Mouse (Mus musculus): ENCODE measurements around the gene Slc36a3.
"Not testable (repeated sequence)": the region's sequence is repeated elsewhere in the genome, so short reads cannot be mapped to it uniquely, and the experiment has no call there.

Gene Slc36a3

GRCm38 (mm10) chr11:55144011-55144410, 7.5 kb downstream of the Slc36a3 start:
- no peak for DNase-seq (ENCODE audit: low spot score in 2 of 2)

- DNase-seq (ENCODE audit: low spot score in 2 of 2): no peak
These were observed 10.0 kb downstream of the Slc36a3 start for GRCm38 (mm10) chr11:55141502-55141901.

GRCm38 (mm10) chr11:55137646-55138045, 13.9 kb downstream of the Slc36a3 start:
- DNase-seq (ENCODE audit: low spot score in 2 of 2): no peak

- DNase-seq (ENCODE audit: low spot score in 2 of 2): no peak
These were observed 14.5 kb downstream of the Slc36a3 start for GRCm38 (mm10) chr11:55136770-55137547.

GRCm38 (mm10) chr11:55134871-55135270, 16.6 kb downstream of the Slc36a3 start:
- no peak for DNase-seq (ENCODE audit: low spot score in 2 of 2)

- no peak for DNase-seq (ENCODE audit: low spot score in 2 of 2)
These were observed 17.1 kb downstream of the Slc36a3 start for GRCm38 (mm10) chr11:55134407-55134806.

GRCm38 (mm10) chr11:55133204-55133603, 18.3 kb downstream of the Slc36a3 start:
- no peak for DNase-seq (ENCODE audit: low spot score in 2 of 2)

GRCm38 (mm10) chr11:55131946-55132345, 19.6 kb downstream of the Slc36a3 start:
- no peak for DNase-seq (ENCODE audit: low spot score in 2 of 2)

- DNase-seq (ENCODE audit: low spot score in 2 of 2): no peak
These were observed 20.3 kb downstream of the Slc36a3 start for GRCm38 (mm10) chr11:55131077-55131742.

GRCm38 (mm10) chr11:55128411-55128810, 23.1 kb downstream of the Slc36a3 start:
- no peak for DNase-seq (ENCODE audit: low spot score in 2 of 2)

- DNase-seq (ENCODE audit: low spot score in 2 of 2): no peak
These were observed 23.6 kb downstream of the Slc36a3 start for GRCm38 (mm10) chr11:55127937-55128336.

- DNase-seq (ENCODE audit: low spot score in 2 of 2): no peak
These were observed 24.8 kb downstream of the Slc36a3 start for GRCm38 (mm10) chr11:55126663-55127062.

- DNase-seq (ENCODE audit: low spot score in 2 of 2): no peak
These were observed 30.1 kb downstream of the Slc36a3 start for GRCm38 (mm10) chr11:55121430-55121829.

- no peak for DNase-seq (ENCODE audit: low spot score in 2 of 2)
These were observed 30.7 kb downstream of the Slc36a3 start for GRCm38 (mm10) chr11:55120821-55121271.

GRCm38 (mm10) chr11:55120279-55120678, 31.2 kb downstream of the Slc36a3 start:
- DNase-seq (ENCODE audit: low spot score in 2 of 2): no peak

- no peak for DNase-seq (ENCODE audit: low spot score in 2 of 2)
These were observed 34.5 kb downstream of the Slc36a3 start for GRCm38 (mm10) chr11:55117031-55117430.

- no peak for DNase-seq (ENCODE audit: low spot score in 2 of 2)
These were observed 35.5 kb downstream of the Slc36a3 start for GRCm38 (mm10) chr11:55116004-55116403.

- DNase-seq (ENCODE audit: low spot score in 2 of 2): no peak
These were observed 37.2 kb downstream of the Slc36a3 start for GRCm38 (mm10) chr11:55114291-55114690.

- not testable (repeated sequence) for DNase-seq (ENCODE audit: low spot score in 2 of 2)
These were observed 37.7 kb downstream of the Slc36a3 start for GRCm38 (mm10) chr11:55113861-55114250.

- DNase-seq (ENCODE audit: low spot score in 2 of 2): no peak
These were observed 38.2 kb downstream of the Slc36a3 start for GRCm38 (mm10) chr11:55113209-55113860.

GRCm38 (mm10) chr11:55110566-55111169, 40.8 kb downstream of the Slc36a3 start:
- peak in 1 of 2 experiments; percentile 63 for DNase-seq (ENCODE audit: low spot score in 2 of 2)
